Mouse (Mus musculus): ENCODE results near the gene Try5.
"Not testable (repeated sequence)": the region's sequence is repeated elsewhere in the genome, so short reads cannot be mapped to it uniquely, and the experiment has no call there.

Try5 gene

DNA sequence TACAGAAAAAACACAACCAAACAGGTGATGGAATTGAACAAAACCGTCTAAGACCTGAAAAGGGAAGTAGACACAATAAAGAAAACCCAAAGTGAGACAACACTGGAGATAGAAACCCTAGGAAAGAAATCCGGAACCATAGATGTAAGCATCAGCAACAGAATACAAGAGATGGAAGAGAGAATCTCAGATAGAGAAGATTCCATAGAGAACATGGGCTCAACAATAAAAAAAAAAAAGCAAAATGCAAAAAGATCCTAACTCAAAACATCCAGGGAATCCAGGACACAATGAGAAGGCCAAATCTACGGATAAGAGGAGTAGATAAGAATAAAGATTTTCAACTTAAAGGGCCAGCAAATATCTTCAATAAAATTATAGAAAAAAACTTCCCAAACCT, at the start of gene Try5:
Gene Try5 (minus strand): TSS at position 101 of the 400 bp plus-strand sequence.
- DNase-seq (ENCODE audit: low read depth, low spot score) = not testable (repeated sequence)

DNA sequence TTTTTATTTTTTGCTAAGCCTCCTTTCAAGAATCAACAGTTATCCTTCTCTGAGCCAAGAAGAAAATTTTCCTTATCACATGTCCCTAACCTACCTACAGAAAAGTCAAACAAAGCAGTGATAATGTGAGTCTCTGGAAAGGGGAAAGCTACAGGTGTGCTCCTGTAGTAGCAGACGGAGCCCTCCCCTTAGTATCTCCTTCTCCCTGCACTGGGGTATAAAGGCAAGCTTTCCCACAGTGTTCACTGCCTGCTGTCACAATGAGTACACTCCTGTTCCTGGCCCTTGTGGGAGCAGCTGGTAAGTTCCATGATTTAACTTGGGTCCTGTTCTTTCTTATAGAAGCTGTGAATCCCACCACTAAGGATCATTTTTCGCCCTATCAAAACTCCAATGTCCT, 37.3 kb upstream of the Try5 start, which contains the start of gene Try10:
Gene Try10 (plus strand): TSS at position 174 of the 400 bp plus-strand sequence.
- no peak for DNase-seq (ENCODE audit: low read depth, low spot score)

DNA sequence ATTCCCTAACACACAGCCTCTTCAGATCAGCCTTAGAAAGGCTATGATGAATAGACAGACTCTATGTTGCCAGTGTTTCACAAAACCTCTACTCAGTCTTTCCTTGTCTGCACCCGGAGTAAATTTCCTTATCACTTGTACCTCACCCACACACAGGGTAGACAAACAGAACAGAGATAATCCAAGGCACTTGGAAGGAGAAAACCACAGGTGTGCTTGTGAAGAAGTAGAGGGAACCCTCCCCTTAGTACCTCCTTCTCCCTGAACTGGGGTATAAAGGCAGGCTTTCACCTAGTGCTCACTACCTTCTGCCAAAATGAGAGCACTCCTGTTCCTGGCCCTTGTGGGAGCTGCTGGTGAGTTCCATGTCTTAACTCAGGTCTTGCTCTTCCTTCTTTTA, 14.7 kb downstream of the Try5 start, which contains the start of gene Try4:
Gene Try4 (plus strand): TSS at position 301 of the 400 bp plus-strand sequence.
- no peak for DNase-seq (ENCODE audit: low read depth, low spot score)

DNA sequence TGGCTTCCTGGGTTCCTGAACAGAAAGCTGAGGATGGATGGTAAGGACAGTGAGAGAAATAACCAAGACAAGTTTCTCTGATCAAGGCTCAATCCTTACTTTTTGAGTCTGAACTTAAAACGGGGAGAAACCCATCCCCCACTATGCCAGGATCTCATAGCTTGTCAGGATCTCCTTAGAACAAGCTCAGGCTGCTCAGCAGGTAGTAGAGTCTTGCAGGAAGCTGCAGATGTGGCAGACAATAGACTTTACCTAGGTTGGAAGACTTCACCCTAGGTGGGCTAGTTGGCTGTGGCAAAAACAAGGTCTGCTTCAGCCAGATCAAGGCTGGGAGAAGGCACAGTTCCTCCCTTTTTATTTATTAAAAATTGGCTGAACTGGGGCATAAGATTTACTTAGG, 18.4 kb downstream of the Try5 start:
- no peak for DNase-seq (ENCODE audit: low read depth, low spot score)

GRCm38 (mm10) chr6:41266140-41266539, 50.5 kb downstream of the Try5 start:
- no peak for DNase-seq (ENCODE audit: low read depth, low spot score)

DNA sequence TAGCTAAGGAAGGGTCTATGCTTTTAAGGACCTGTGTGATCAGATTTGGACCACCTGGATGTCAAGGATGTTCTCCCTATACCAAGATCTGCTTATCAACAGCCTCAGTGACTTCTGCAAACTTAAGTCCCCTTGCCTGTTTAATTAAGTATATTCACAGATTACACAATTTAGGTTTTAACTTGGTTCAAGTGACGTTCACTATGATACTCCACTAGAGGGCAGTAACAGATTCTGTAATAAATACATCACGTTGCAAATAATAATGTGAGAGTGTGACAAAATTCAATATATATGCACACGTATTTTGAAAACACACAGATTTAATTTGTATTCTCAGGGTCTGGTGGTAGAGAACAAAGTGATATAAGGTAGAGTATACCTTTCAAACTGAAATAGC, 53.8 kb downstream of the Try5 start:
- DNase-seq (ENCODE audit: low read depth, low spot score) = no peak
